Mouse (Mus musculus) heart, postnatal 36 days (tissue): ENCODE data around the gene Plcd1. TPM values are rescaled to one million over a fixed set of nuclear protein-coding genes. Genes with fewer than 3 reads are reported as not detected.
A peak's percentile ranks its signal among the peaks of the same experiment; 100 is the strongest.

Source experiments
- DNase-seq, 2 experiments: peaks; one replicate each; pipeline ENCODE4 v3.0.0; 2021 to 2022
- intact Hi-C: fragments of 180-260 bp; cut with DNase I; formaldehyde crosslinking; loops from one replicate; pipeline ENCODE4 v1.15.1; 2025
- microRNA-seq, 2 experiments: library from miRNA; unstranded; fragments of <30 nt; microRNA quantifications; one replicate each; pipeline ENCODE4 v1.2.0; 2021; ENCODE audit warnings: borderline number of aligned reads in 2 of 2
- total RNA-seq, 2 experiments: library from RNA; stranded (reverse); gene quantifications; 2 replicates each; pipeline ENCODE4 v1.2.3; 2021

Plcd1 gene
- total RNA-seq, 2 experiments from 2014 or later, result 18.2 to 20.3 TPM

- intact Hi-C loops, result loop anchor here (1.0 kb wide), 1 partner anchor 109 kb away; no protein-coding TSS in a partner anchor
- peak; percentile 76 to 77 for DNase-seq
Measured at GRCm38 (mm10) chr9:119029568-119029967, 63.7 kb downstream of the Plcd1 start.

- intact Hi-C loops, result loop anchor here (1.0 kb wide), 1 partner anchor 108 kb away; no protein-coding TSS in a partner anchor
Measured at GRCm38 (mm10) chr9:119028226-119029195, 64.8 kb downstream of the Plcd1 start.

GRCm38 (mm10) chr9:119027337-119027736 lies 66.0 kb downstream of the Plcd1 start:
- intact Hi-C loops, result no loop called here
- no peak for DNase-seq

More at GRCm38 (mm10) chr9:119028226-119029195, 64.8 kb downstream of the Plcd1 start:
- no peak for DNase-seq

GRCm38 (mm10) chr9:119025832-119026331 lies 67.4 kb downstream of the Plcd1 start:
- intact Hi-C loops, result no loop called here

GRCm38 (mm10) chr9:119025263-119025662 lies 68.0 kb downstream of the Plcd1 start:
- intact Hi-C loops, result no loop called here
- DNase-seq, result no peak

More at GRCm38 (mm10) chr9:119025832-119026331, 67.4 kb downstream of the Plcd1 start:
- DNase-seq, result no peak

GRCm38 (mm10) chr9:119021731-119022130 lies 71.6 kb downstream of the Plcd1 start:
- intact Hi-C loops, result no loop called here
- no peak for DNase-seq

Small RNAs within 50 kb of the gene (microRNA-seq; reads per million reads assigned to microRNA genes)
- 3.6 to 4.0 reads per million in 2 experiments for gene Mir26a-1

Other genes with a start within 250 kb of the Plcd1 start
- 10 to 100 TPM; 11.2 to 11.3 TPM for gene Ctdspl, start 167.0 kb downstream of the Plcd1 start, total RNA-seq
- under 1 TPM; 0.41 to 0.69 TPM for gene Vill, start 40.7 kb downstream of the Plcd1 start, total RNA-seq
- gene Dlec1, start 9.0 kb upstream of the Plcd1 start, total RNA-seq, result under 1 TPM; 0.14 to 0.31 TPM
- 1 to 10 TPM; 1.4 to 3.4 TPM for gene Acaa1b, start 63.6 kb upstream of the Plcd1 start, total RNA-seq
- gene Gm47289, start 65.7 kb upstream of the Plcd1 start, total RNA-seq, result not detected
- not detected for gene Slc22a13, start 115.6 kb upstream of the Plcd1 start, total RNA-seq
- 10 to 100 TPM; 49.3 to 49.5 TPM for gene Oxsr1, start 228.9 kb upstream of the Plcd1 start, total RNA-seq
- 10 to 100 TPM; 80.3 to 85.7 TPM for gene Acaa1a, start 246.2 kb upstream of the Plcd1 start, total RNA-seq
- 10 to 100 TPM; 14.8 to 15.5 TPM for gene Myd88, start 247.9 kb upstream of the Plcd1 start, total RNA-seq